Mouse (Mus musculus) megakaryocyte, embryonic 14.5 days (primary cell): ENCODE data around the gene Mybpc1. TPM values are rescaled to one million over a fixed set of nuclear protein-coding genes. Genes with fewer than 3 reads are reported as not detected.

ENCODE experiments used
- H3K27me3 ChIP-seq: replicated peaks from 2 replicates; pipeline ENCODE3; 2012; ENCODE audit warnings: inconsistent platforms
- H3K36me3 ChIP-seq: replicated peaks from 2 replicates; pipeline ENCODE3; 2012; ENCODE audit warnings: low read length, inconsistent platforms, mixed read lengths
- H3K4me1 ChIP-seq: 2 replicates; pipeline ENCODE4 v1.6.1; 2012; ENCODE audit warnings: inconsistent platforms
- H3K4me3 ChIP-seq: replicated peaks from 2 replicates; pipeline ENCODE3; 2012; ENCODE audit warnings: moderate library complexity, mild to moderate bottlenecking, inconsistent platforms
- H3K9me3 ChIP-seq: 2 replicates; pipeline ENCODE4 v1.6.1; 2012; ENCODE audit warnings: inconsistent platforms
- FLI1 ChIP-seq: IDR thresholded peaks from 2 replicates; pipeline ENCODE4 v1.6.1; 2012; ENCODE audit warnings: low read length, inconsistent platforms, mixed read lengths
- GATA1 ChIP-seq: IDR thresholded peaks from 3 replicates; pipeline ENCODE4 v1.6.1; 2012; ENCODE audit warnings: mixed read lengths, low read length, inconsistent platforms, borderline replicate concordance
- polyA plus RNA-seq: library from polyadenylated mRNA; stranded (reverse); fragments of >175 nt; gene quantifications from 2 replicates; pipeline ENCODE4 v1.2.3, GENCODE M21; 2012; ENCODE audit warnings: low replicate concordance; ENCODE audit not compliant: insufficient read depth

Gene Mybpc1
- not detected in 2 replicates for polyA plus RNA-seq

DNA sequence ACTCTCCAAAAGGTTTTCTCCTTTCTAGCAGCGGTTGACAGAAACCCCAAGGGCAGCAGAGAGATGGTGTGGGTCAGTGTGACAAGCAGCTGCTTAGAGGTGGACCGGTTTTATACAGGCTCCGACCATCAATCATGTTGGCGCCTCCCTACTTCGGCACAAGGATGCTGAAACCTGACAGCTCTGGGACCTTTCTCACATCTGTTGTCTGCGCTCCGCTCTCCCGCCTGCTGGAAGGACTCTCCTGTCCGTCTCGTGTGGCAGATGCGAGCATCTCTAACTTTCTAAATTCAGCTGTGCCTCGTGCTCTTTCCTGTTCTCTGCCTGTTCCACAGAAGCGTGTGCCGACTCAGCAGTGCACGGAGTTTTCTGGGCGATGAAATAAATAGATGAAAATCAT, at the start of gene Mybpc1:
Gene Mybpc1 (minus strand): TSS at position 210 of the 400 bp plus-strand sequence.
- no peaks in the 10 kb centered on the region for H3K9me3 ChIP-seq
- no peak for TF ChIP-seq FLI1
- TF ChIP-seq GATA1 = no peak
- H3K4me3 ChIP-seq = no peak within 1 kb of the TSS
- no peaks in the 10 kb centered on the region for H3K4me1 ChIP-seq
- H3K27me3 ChIP-seq = peaks cover 2% of the 10 kb centered on the region
- H3K36me3 ChIP-seq = no peaks in the 10 kb centered on the region

GRCm38 (mm10) chr10:88645448-88645847, 40.5 kb upstream of the Mybpc1 start:
- Histone ChIP-seq H3K9me3 (no peaks in the 10 kb centered on the region), H3K36me3 (no peaks in the 10 kb centered on the region), H3K27me3 (no peaks in the 10 kb centered on the region), H3K4me3 (no peak overlapping the region), H3K4me1 (0 out of 2 replicates have a peak, but pooled peaks cover 3% of the 10 kb centered on the region)
- TF ChIP-seq FLI1 (no peak), GATA1 (no peak)

- no peaks in the 10 kb centered on the region for H3K36me3 ChIP-seq
- H3K4me1 ChIP-seq = peaks cover 16% of the 10 kb centered on the region
- TF ChIP-seq GATA1 (no peak), FLI1 (no peak)
- no peaks in the 10 kb centered on the region for H3K9me3 ChIP-seq
- peak overlapping the region; percentile 69 for H3K4me3 ChIP-seq
- no peaks in the 10 kb centered on the region for H3K27me3 ChIP-seq
These were observed 26.5 kb upstream of the Mybpc1 start for GRCm38 (mm10) chr10:88631330-88631953.

DNA sequence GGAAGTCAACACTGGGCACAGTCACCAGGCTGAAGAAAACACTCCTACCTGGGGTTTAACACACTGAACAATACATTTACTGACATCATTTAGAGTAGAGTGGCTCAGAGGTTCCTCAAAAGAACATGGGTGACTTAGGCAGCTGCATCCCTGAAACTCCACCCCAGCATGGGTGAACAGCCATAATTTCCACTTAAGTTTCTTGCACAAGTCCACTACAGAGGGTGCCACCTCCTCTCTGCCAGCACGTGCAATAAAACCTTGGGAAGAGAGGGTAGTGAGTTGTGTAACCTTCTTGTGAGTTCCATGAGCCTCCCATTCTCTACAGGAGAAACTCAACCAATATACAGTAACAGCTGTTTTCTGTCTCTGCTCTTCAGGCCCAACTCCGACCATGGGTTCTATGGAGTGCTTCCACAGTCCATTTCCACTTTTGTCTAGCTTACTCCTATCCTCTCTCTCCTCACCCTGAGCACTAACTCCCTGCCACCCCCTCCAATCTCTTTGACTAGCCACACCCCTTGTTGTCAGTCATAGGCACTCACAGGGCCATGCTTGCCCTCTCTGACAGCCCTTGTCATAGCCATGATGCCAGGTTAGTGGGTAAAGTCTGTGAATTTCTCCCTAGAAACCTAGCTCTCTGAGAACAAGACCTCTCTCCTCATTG, 25.8 kb upstream of the Mybpc1 start:
- Histone ChIP-seq H3K9me3 (no peaks in the 10 kb centered on the region), H3K27me3 (no peaks in the 10 kb centered on the region), H3K4me3 (peak overlapping the region; percentile 59), H3K4me1 (peaks cover 16% of the 10 kb centered on the region), H3K36me3 (no peaks in the 10 kb centered on the region)
- no peak for TF ChIP-seq FLI1
- TF ChIP-seq GATA1 = no peak

- TF ChIP-seq FLI1 (no peak), GATA1 (no peak)
- H3K9me3 ChIP-seq = no peaks in the 10 kb centered on the region
- no peaks in the 10 kb centered on the region for H3K36me3 ChIP-seq
- H3K27me3 ChIP-seq = no peaks in the 10 kb centered on the region
- no peak overlapping the region for H3K4me3 ChIP-seq
- H3K4me1 ChIP-seq = peaks cover 16% of the 10 kb centered on the region
These were observed 22.1 kb upstream of the Mybpc1 start for GRCm38 (mm10) chr10:88627052-88627451.

DNA sequence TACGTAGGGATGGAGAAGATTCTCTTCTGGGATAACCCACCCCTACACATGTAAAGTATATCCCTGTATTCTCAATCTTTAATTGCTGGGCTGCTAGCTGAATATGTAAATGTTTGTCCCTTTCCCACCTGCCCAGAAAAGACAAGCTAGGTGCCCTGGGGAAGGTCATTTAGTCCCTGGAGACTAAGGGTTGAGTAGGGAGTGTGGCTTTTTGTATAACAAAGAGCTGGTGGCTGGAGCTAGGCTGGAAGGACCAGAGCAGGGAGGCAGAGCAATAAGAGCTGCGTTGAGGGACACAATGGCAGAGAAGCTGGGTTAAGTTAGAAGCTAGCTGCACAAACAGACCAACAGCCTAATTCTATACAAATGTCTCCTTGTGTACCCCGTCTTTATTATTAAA, 21.2 kb upstream of the Mybpc1 start:
- TF ChIP-seq GATA1 = no peak
- no peak for TF ChIP-seq FLI1
- Histone ChIP-seq H3K4me3 (no peak overlapping the region), H3K4me1 (peaks cover 9% of the 10 kb centered on the region), H3K9me3 (no peaks in the 10 kb centered on the region), H3K27me3 (no peaks in the 10 kb centered on the region), H3K36me3 (no peaks in the 10 kb centered on the region)

DNA sequence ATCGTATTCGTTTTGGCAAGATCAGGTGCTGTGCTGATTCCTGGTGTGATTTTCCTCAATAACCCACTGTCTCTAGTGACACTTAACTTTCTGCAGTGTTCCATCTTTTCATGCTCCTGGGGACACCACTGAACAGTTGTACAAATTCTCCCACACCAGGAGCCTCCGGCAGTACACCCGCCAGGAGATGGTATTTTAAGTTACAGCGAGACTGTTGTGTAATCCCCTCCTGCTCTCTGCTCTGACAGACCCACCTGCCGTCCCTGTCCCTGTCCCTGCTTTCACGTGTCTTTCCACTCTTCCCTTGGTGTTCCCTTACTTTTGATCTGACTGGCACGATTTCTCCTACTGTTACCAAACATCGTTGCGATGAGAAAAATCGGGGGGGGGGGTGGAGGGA, 19.3 kb upstream of the Mybpc1 start:
- no peak overlapping the region for H3K4me3 ChIP-seq
- no peaks in the 10 kb centered on the region for H3K27me3 ChIP-seq
- no peaks in the 10 kb centered on the region for H3K4me1 ChIP-seq
- H3K9me3 ChIP-seq = no peaks in the 10 kb centered on the region
- TF ChIP-seq GATA1 (no peak), FLI1 (no peak)
- no peaks in the 10 kb centered on the region for H3K36me3 ChIP-seq

DNA sequence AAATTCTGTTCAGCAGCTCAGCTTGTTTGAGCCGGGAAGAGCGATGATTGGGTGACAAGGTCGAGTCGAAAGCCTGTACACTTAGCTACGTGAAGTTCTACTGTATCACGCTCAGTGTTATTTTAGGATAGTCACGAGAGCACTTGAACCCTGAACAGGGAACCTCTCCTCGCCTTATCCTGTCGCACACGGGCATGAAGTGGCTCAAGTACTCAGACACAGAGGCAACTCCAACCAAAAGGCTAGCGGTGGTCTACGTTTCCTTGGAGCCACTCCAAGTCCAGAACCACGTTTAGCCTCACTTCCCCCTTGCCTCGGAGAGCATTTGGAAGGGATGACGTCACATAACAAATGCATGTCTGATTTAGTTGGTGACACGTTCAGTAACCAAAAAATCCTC, 17.7 kb upstream of the Mybpc1 start:
- no peaks in the 10 kb centered on the region for H3K27me3 ChIP-seq
- no peaks in the 10 kb centered on the region for H3K36me3 ChIP-seq
- no peaks in the 10 kb centered on the region for H3K9me3 ChIP-seq
- H3K4me3 ChIP-seq = no peak overlapping the region
- no peak for TF ChIP-seq FLI1
- no peak for TF ChIP-seq GATA1
- H3K4me1 ChIP-seq = no peaks in the 10 kb centered on the region

- Histone ChIP-seq H3K36me3 (no peaks in the 10 kb centered on the region), H3K4me3 (no peak overlapping the region), H3K27me3 (no peaks in the 10 kb centered on the region), H3K9me3 (no peaks in the 10 kb centered on the region), H3K4me1 (no peaks in the 10 kb centered on the region)
- no peak for TF ChIP-seq GATA1
These were observed 15.9 kb upstream of the Mybpc1 start for GRCm38 (mm10) chr10:88620809-88621208.

DNA sequence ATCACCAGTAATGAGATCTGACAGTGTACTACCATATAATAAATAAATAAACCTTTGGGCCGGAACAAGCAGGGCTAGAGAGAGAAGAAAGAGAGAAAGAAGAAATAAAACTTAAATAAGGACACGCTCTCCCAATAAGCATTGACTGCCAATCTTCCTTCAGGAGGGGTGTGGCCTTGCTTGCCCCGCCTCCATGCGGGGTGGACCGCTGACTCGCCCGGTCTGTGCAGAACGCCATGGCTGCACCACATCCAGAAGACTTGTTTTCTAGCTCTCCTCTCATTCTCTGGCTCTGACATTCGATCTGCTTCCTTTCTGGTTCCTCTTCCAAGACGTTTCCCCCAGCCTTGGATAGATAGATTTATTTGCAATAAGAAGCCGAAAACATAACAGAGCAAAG, 8.1 kb upstream of the Mybpc1 start:
- Histone ChIP-seq H3K4me3 (no peak overlapping the region), H3K4me1 (no peaks in the 10 kb centered on the region), H3K36me3 (no peaks in the 10 kb centered on the region), H3K9me3 (0 out of 2 replicates have a peak, but pooled peaks cover 3% of the 10 kb centered on the region), H3K27me3 (no peaks in the 10 kb centered on the region)
- TF ChIP-seq FLI1 (no peak), GATA1 (no peak)

- H3K4me1 ChIP-seq = no peaks in the 10 kb centered on the region
- TF ChIP-seq FLI1 = no peak
- no peak for TF ChIP-seq GATA1
- H3K36me3 ChIP-seq = no peaks in the 10 kb centered on the region
- H3K9me3 ChIP-seq = no peaks in the 10 kb centered on the region
- peaks cover 2% of the 10 kb centered on the region for H3K27me3 ChIP-seq
- H3K4me3 ChIP-seq = no peak overlapping the region
These were observed 1.7 kb upstream of the Mybpc1 start for GRCm38 (mm10) chr10:88606686-88607085.
